Mouse (Mus musculus) hindbrain, embryonic 10.5 days (tissue): Measurements from ENCODE around the gene Stk10. TPM values are rescaled to one million over a fixed set of nuclear protein-coding genes. Genes with fewer than 3 reads are reported as not detected.

ENCODE experiments used
- DNase-seq: peaks from one replicate; pipeline ENCODE4 v3.0.0-alpha.2; 2017; ENCODE audit warnings: low spot score
- H3K27ac ChIP-seq: fragments of 300-500 bp; sonication (generic); 2 replicates; pipeline ENCODE4 v1.5.1; 2016; ENCODE audit warnings: mild to moderate bottlenecking, moderate library complexity
- H3K27me3 ChIP-seq: fragments of 300-500 bp; sonication (generic); 2 replicates; pipeline ENCODE4 v1.6.1; 2016; ENCODE audit warnings: mild to moderate bottlenecking; ENCODE audit not compliant: poor library complexity, insufficient read depth, severe bottlenecking
- H3K36me3 ChIP-seq: fragments of 300-500 bp; sonication (generic); 2 replicates; pipeline ENCODE4 v1.6.1; 2016; ENCODE audit warnings: mild to moderate bottlenecking, moderate library complexity
- H3K4me1 ChIP-seq: fragments of 300-500 bp; sonication (generic); replicated peaks from 2 replicates; pipeline ENCODE4 v1.6.1; 2016; ENCODE audit warnings: mild to moderate bottlenecking
- H3K4me3 ChIP-seq: fragments of 300-500 bp; sonication (generic); 2 replicates; pipeline ENCODE4 v1.5.1; 2016; ENCODE audit warnings: mild to moderate bottlenecking, moderate library complexity
- H3K9me3 ChIP-seq: fragments of 300-500 bp; sonication (generic); 2 replicates; pipeline ENCODE4 v1.6.1; 2016; ENCODE audit warnings: mild to moderate bottlenecking, moderate library complexity
- WGBS: fragments of 180-500 bp; shearing (Covaris S2); methylation state at CpG from one replicate; pipeline ENCODE4 v1.1.7; 2016; 5-methylcytosine and 5-hydroxymethylcytosine counted together
- polyA plus RNA-seq: library from polyadenylated mRNA; unstranded; fragments of >200 nt; fragmentation: Nextera tagmentation; extraction: Ambion mirVana; gene quantifications from 2 replicates; pipeline ENCODE4 v1.2.1, GENCODE M21; 2016

Gene Stk10
- polyA plus RNA-seq, 1 experiment from 2014 or later: 3.0 TPM

DNA sequence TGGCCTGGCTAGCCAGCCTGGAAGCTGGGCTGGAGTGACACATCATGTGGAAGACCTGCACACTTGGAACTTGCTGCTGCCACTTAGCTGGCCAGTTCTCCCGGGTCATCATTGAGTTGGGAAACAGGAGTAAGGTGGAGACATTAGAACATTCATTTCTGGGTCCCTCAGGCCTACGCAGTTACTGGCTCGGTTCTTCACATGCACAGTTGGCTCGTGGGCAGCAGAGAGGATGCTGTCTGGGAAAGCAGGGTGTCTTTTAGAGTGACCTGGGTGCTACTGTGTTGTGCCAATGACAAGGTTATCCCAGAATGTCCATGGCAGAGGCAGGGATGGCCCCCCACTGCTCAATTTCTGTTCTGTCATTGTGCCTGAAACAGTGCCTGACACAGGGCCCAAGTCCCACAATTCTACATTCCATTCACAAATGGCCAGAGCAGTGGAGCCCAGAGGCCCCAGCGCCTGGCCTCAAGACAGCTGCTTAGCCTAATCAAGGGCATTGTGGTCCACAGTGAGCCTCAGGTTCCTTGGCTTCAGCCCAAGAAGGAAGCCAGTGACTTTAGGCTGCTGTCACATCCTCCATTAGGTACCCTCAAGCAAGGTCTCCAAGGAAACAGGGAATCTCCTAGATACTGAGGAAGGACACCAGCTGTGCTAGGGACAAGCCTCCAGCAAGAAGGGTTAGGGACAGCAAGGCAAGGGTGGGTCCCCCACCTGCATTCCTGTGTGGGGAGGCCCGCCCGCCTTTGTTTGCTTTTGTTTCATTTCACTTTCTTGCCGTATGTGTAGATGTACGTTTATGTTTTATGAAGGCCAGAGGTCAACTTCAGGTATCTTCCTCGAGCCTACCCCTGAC lies 34.1 kb downstream of the Stk10 start:
- no peak for DNase-seq
- Histone ChIP-seq H3K36me3 (no peaks in the 10 kb centered on the region), H3K4me3 (no peak overlapping the region), H3K27ac (peak overlapping the region; percentile 37), H3K4me1 (peaks cover 46% of the 10 kb centered on the region), H3K9me3 (no peaks in the 10 kb centered on the region), H3K27me3 (no peaks in the 10 kb centered on the region)
- WGBS: 83% methylated on average over 10 of the region's 10 CpGs

DNA sequence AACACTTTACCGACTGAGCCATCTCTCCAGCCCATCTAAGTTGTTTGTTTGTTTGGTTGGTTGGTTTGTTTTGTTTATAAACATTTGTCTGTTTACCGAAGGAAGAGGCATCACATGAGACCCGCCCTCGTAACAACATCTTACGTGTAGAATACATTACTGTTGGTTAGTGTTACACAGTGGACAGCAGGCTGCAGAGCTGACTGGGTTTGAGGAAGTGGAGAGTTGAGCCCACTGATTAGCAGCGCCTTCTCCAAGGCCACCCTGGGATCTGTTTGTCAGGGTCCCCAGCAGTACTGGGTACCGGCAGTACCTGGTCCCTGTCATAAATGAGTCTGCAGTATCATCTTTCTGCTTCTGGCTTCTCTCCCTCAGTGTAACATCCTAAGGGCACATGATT lies 35.0 kb downstream of the Stk10 start:
- Histone ChIP-seq H3K4me1 (peaks cover 42% of the 10 kb centered on the region), H3K27ac (no peak overlapping the region), H3K36me3 (no peaks in the 10 kb centered on the region), H3K4me3 (no peak overlapping the region), H3K27me3 (no peaks in the 10 kb centered on the region), H3K9me3 (no peaks in the 10 kb centered on the region)
- WGBS: 83% methylated on average over 7 of the region's 7 CpGs
- DNase-seq: no peak

GRCm38 (mm10) chr11:32568637-32569293 lies 35.7 kb downstream of the Stk10 start:
- no peak for DNase-seq
- Histone ChIP-seq H3K27me3 (no peaks in the 10 kb centered on the region), H3K27ac (0 out of 2 replicates have a peak overlapping the region, but pooled peaks have one; percentile 6), H3K36me3 (no peaks in the 10 kb centered on the region), H3K4me1 (peaks cover 35% of the 10 kb centered on the region), H3K9me3 (no peaks in the 10 kb centered on the region), H3K4me3 (no peak overlapping the region)
- WGBS: 88% methylated on average over 15 of the region's 15 CpGs

- Histone ChIP-seq H3K27ac (no peak overlapping the region), H3K36me3 (no peaks in the 10 kb centered on the region), H3K27me3 (no peaks in the 10 kb centered on the region), H3K9me3 (no peaks in the 10 kb centered on the region), H3K4me1 (peaks cover 18% of the 10 kb centered on the region), H3K4me3 (no peak overlapping the region)
- WGBS: 90% methylated on average over 6 of the region's 6 CpGs
- DNase-seq: no peak
These were observed 38.0 kb downstream of the Stk10 start for GRCm38 (mm10) chr11:32571103-32571502.

- no peak for DNase-seq
- peaks cover 15% of the 10 kb centered on the region for H3K4me1 ChIP-seq
- H3K9me3 ChIP-seq: no peaks in the 10 kb centered on the region
- no peaks in the 10 kb centered on the region for H3K36me3 ChIP-seq
- no peak overlapping the region for H3K27ac ChIP-seq
- H3K27me3 ChIP-seq: no peaks in the 10 kb centered on the region
- 96% methylated on average over 2 of the region's 2 CpGs for WGBS
- no peak overlapping the region for H3K4me3 ChIP-seq
These were observed 40.6 kb downstream of the Stk10 start for GRCm38 (mm10) chr11:32573669-32574068.

GRCm38 (mm10) chr11:32575964-32576759 lies 43.1 kb downstream of the Stk10 start:
- WGBS: 80% methylated on average over 6 of the region's 6 CpGs
- no peak overlapping the region for H3K4me3 ChIP-seq
- H3K9me3 ChIP-seq: no peaks in the 10 kb centered on the region
- H3K27ac ChIP-seq: 0 out of 2 replicates have a peak overlapping the region, but pooled peaks have one; percentile 36
- no peak for DNase-seq
- H3K27me3 ChIP-seq: no peaks in the 10 kb centered on the region
- peaks cover 20% of the 10 kb centered on the region for H3K4me1 ChIP-seq
- no peaks in the 10 kb centered on the region for H3K36me3 ChIP-seq

DNA sequence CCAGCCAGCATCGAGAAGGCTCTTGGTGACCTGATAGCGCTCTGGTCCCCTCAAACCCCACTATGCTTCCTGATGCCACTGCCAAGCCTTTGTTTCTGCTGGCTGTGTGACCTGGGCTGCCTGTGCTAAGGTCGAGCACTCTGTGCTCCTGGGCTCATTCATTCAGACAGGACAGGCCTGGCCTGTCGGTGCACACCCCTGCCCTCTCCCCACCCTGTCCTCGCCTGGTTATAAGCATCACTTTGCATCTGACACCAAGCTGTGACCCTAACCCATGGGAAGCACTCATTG lies 43.6 kb downstream of the Stk10 start:
- Histone ChIP-seq H3K27ac (0 out of 2 replicates have a peak overlapping the region, but pooled peaks have one; percentile 36), H3K36me3 (no peaks in the 10 kb centered on the region), H3K27me3 (no peaks in the 10 kb centered on the region), H3K4me1 (peaks cover 22% of the 10 kb centered on the region), H3K4me3 (no peak overlapping the region), H3K9me3 (no peaks in the 10 kb centered on the region)
- WGBS: 56% methylated on average over 5 of the region's 5 CpGs
- no peak for DNase-seq

DNA sequence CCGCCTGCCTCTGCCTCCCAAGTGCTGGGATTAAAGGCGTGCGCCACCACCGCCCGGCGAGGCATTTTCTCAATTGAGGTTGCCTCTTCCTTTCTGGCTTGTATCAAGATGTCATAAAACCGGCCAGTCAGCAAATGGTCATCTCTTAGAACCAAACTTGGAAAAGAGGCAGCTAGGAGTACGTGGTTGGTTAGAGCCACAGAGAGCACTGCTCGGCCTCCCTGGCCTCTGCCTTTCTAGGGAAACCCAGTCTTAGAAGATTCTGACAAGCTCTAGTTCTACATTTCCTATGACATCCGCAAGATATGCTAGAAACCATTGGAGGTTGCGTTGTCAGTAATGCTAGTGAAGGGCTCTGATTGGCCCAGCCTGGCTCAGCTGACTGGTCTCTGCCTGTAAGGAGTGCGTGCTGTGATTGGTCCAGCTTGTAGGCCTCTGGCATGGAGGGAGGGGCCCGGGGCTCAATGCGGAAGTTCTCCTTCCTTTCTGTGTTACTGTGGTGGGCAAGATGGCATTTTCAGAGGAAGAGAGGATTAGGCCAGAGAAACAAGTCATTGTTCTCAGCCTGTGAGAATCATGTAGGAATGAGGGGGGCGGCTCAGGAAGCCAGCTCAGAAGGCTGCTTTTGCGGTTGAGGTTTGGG lies 47.3 kb downstream of the Stk10 start:
- Histone ChIP-seq H3K27ac (peak overlapping the region; percentile 6; the same call in 1 of the 2 replicates), H3K27me3 (no peaks in the 10 kb centered on the region), H3K4me1 (peaks cover 21% of the 10 kb centered on the region), H3K4me3 (no peak overlapping the region), H3K36me3 (no peaks in the 10 kb centered on the region), H3K9me3 (no peaks in the 10 kb centered on the region)
- DNase-seq: no peak
- WGBS: 82% methylated on average over 16 of the region's 16 CpGs

DNA sequence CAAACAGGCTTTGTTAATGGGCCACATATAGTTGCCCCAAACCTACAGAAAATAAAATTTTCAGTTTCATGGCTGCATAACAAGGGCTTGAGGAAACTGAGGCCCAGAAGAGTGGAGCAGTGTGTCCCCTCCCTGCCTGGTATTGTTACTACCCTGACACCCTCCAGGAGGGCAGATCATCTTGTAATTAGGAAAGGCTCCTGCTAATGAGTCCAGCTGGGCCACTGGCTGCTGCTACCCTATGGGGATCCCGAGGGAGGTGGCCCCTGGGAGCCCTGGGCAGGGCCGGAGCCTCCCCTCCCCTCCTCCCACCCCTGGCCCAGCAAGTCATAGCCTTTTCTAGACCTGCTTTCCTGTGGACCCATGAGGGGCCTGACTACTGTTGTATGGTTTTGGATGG lies 47.9 kb downstream of the Stk10 start:
- H3K9me3 ChIP-seq: no peaks in the 10 kb centered on the region
- peak overlapping the region; percentile 29; the same call in 1 of the 2 replicates for H3K27ac ChIP-seq
- H3K27me3 ChIP-seq: no peaks in the 10 kb centered on the region
- 62% methylated on average over 2 of the region's 2 CpGs for WGBS
- DNase-seq: no peak
- no peaks in the 10 kb centered on the region for H3K36me3 ChIP-seq
- no peak overlapping the region for H3K4me3 ChIP-seq
- peaks cover 23% of the 10 kb centered on the region for H3K4me1 ChIP-seq

DNA sequence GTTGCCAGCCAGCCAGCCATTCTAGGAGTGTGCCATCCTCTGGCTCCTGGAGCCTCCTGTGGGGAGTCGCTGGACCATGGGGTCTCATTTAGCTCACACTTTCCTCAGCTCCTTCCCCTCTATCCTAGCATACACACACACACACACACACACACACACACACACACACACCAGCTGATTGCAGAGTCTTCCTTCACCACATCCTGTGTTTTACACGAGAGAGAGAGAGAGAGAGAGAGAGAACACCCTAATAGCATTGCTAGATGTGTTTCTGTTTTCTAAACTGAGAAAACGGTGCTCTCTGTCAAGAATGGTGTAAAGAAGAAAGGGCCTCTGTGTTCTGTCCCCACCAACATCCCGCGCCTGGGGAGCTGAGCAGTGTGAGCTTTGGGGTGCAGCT lies 49.7 kb downstream of the Stk10 start:
- Histone ChIP-seq H3K27ac (no peak overlapping the region), H3K9me3 (no peaks in the 10 kb centered on the region), H3K27me3 (no peaks in the 10 kb centered on the region), H3K4me1 (peaks cover 17% of the 10 kb centered on the region), H3K4me3 (no peak overlapping the region), H3K36me3 (no peaks in the 10 kb centered on the region)
- 69% methylated on average over 5 of the region's 5 CpGs for WGBS
- DNase-seq: no peak

DNA sequence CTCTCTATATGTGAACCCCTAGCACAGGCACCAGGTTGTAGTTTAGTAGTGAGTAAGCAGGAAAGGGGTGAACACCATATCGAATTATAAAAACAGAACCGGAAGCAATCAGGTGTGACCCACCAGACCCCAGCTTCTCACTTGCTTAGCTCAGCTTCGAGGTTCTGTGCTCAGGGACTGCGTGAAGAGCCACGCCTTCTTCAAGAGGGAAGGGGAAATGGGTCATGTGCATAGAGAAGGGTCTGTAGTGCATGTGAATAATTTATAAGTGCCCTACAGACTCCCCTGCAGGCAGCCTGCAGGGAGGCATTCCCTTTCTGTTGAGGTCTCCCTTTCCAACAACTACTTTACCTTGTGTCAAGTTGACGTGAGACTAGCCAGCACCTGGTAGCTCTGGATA lies 52.9 kb downstream of the Stk10 start:
- Histone ChIP-seq H3K4me3 (no peak overlapping the region), H3K27me3 (0 out of 2 replicates have a peak, but pooled peaks cover 3% of the 10 kb centered on the region), H3K4me1 (peaks cover 19% of the 10 kb centered on the region), H3K27ac (no peak overlapping the region), H3K36me3 (no peaks in the 10 kb centered on the region), H3K9me3 (no peaks in the 10 kb centered on the region)
- DNase-seq: no peak
- 76% methylated on average over 6 of the region's 6 CpGs for WGBS
